8 mouse cellular contexts compared by ENCODE assay signal in genomic region chr8:95488698-95489332, GRCm38 (mm10). TPM values are rescaled to one million over a fixed set of nuclear protein-coding genes. Genes with fewer than 3 reads are reported as not detected.
A peak's percentile ranks its signal among the peaks of the same experiment; 100 is the strongest.
DNase-seq lines count a peak whose midpoint lies in the region; ATAC-seq lines count a peak whose summit lies in the region.

No protein-coding gene starts in this region.

- no peaks in the 10 kb centered on the region for H3K9me3 ChIP-seq in hindbrain, embryonic 10.5 days

- peak overlapping the region; percentile 94 for H3K27ac ChIP-seq in hindbrain, embryonic 10.5 days

- ATAC-seq in frontal cortex, adult (ENCODE audit: low TSS enrichment) = peak; percentile 86

- peaks cover 36% of the 10 kb centered on the region for H3K36me3 ChIP-seq in hindbrain, embryonic 10.5 days

- peaks cover 20% of the 10 kb centered on the region for H3K4me1 ChIP-seq in hindbrain, embryonic 10.5 days (replicated peaks)

- peak overlapping the region; percentile 94 for H3K4me3 ChIP-seq in hindbrain, embryonic 10.5 days

- DNase-seq in MN1 (ENCODE audit: low spot score) = peak; percentile 88
- DNase-seq in cerebellum, adult 8-10 months = peak; percentile 83
- DNase-seq in hindbrain, embryonic 10.5 days (ENCODE audit: low spot score) = peak; percentile 84
- DNase-seq in layer of hippocampus, postnatal 10 days (ENCODE audit: low spot score in 2 of 2) = peak; percentile 84 to 93
- DNase-seq in lung, postnatal 10 days = peak; percentile 91
- peak; percentile 90 for DNase-seq in ovary, postnatal 14 days (ENCODE audit: low spot score)
- peak; percentile 90 for DNase-seq in thymus, postnatal 14 days

- H3K27me3 ChIP-seq in hindbrain, embryonic 10.5 days (ENCODE audit: insufficient read depth, poor library complexity, severe bottlenecking) = no peaks in the 10 kb centered on the region

- WGBS in hindbrain, embryonic 10.5 days = under 1% methylated on average over 39 of the region's 42 CpGs

RNA-seq across cellular contexts. Expression of gene Csnk2a2, which starts 1.0 kb away (rescaled TPM):
- 10.4 and 12.4 TPM in 2 replicates for polyA plus RNA-seq in hindbrain, embryonic 10.5 days (2016; fragmentation: Nextera tagmentation; extraction: Ambion mirVana)
- 10 to 100 TPM; 73.8 to 80.8 TPM for total RNA-seq in layer of hippocampus, postnatal 10 days (2021)

RNA-seq across cellular contexts. Expression of gene Ccdc113, which starts 45.1 kb away (rescaled TPM):
- polyA plus RNA-seq in hindbrain, embryonic 10.5 days (2016; fragmentation: Nextera tagmentation; extraction: Ambion mirVana) = 0.98 and 2.6 TPM in 2 replicates
- 1 to 10 TPM; 1.1 to 2.4 TPM for total RNA-seq in layer of hippocampus, postnatal 10 days (2021)

RNA-seq across cellular contexts. Expression of gene Cfap20, which starts 54.1 kb away (rescaled TPM):
- 135 and 146 TPM in 2 replicates for polyA plus RNA-seq in hindbrain, embryonic 10.5 days (2016; fragmentation: Nextera tagmentation; extraction: Ambion mirVana)
- total RNA-seq in layer of hippocampus, postnatal 10 days (2021) = 10 to 100 TPM; 64.1 to 67.9 TPM

Comparison
In these comparisons a context has a peak if more than half of its experiments do, and no peak if none do; other contexts are left out.
1. Peak in every context shown above with its lines: DNase-seq, ATAC-seq, H3K4me3 ChIP-seq and H3K27ac ChIP-seq.